Mouse (Mus musculus): ENCODE data around the gene Stac2.
A peak's percentile ranks its signal among the peaks of the same experiment; 100 is the strongest.

The Stac2 gene

DNA sequence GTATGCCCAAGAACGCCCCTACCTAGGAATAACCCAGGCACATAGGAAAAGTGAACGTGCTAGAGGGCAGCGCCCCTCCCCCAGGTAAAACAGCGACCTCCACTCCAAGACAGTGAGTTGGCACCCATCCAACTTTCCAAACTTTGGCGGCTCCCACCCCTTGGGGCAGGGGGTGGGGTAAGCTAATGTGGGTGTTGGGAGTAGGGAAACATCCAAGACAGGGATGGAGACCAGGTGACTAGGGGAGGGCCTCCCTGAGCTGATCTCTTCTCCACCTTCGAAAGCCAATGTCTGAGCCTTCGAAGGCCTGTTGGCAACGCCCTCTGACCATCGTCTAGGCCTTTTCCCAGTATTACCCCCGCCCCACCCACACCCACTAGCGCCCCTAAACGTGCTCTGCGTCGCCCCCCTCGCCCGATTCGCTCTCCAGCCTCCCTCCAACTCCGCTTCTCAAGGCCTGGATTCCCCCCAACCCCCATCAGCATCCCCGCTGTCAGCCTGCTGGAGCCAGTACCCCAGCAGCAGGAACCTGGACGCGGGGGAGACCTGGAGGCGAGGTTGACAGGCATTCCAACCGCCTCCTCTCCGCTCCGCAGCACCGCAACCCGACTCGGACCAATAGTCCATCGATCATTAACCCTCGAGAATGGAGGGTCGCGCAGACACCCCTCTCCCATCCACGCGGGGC lies 31.6 kb downstream of the Stac2 start:
- DNase-seq (ENCODE audit: low spot score in 2 of 2): no peak

DNA sequence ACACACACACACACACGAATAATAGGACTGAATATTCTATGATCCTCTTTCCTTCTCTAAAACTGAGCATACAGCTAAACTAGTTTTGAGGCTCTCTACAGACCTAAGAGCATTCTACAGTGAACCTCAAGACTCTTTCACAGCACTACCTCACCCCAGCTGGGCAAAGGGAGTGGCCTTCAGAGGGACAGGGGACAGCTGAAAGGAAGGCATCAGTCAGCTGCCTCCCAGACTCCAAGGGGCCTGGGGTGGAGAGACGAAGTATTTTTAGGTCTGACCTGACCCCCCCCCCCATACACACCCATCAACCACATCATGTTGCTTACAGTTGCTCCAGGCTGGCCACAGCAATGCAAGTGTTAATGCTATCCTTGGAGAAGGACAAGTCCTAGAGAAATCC lies 32.1 kb downstream of the Stac2 start:
- DNase-seq (ENCODE audit: low spot score in 2 of 2): no peak

DNA sequence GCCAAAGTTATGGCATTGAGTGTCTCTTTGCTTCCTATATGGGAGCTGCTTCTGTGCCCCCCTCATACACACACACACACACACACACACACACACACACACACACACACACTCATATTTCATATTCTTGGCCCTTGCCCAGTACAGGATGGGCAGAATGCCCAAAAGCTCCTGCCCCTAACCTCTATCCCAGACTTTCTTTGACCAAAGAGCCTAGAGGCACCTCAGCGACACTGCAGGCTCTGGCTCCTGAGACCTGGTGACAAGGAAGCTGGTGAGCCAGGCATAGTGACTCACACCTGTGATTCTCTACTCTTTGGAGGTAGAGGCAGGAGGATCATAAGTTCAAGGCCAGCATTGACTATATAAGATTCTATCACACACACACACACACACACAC lies 32.6 kb downstream of the Stac2 start:
- DNase-seq (ENCODE audit: low spot score in 2 of 2): no peak

DNA sequence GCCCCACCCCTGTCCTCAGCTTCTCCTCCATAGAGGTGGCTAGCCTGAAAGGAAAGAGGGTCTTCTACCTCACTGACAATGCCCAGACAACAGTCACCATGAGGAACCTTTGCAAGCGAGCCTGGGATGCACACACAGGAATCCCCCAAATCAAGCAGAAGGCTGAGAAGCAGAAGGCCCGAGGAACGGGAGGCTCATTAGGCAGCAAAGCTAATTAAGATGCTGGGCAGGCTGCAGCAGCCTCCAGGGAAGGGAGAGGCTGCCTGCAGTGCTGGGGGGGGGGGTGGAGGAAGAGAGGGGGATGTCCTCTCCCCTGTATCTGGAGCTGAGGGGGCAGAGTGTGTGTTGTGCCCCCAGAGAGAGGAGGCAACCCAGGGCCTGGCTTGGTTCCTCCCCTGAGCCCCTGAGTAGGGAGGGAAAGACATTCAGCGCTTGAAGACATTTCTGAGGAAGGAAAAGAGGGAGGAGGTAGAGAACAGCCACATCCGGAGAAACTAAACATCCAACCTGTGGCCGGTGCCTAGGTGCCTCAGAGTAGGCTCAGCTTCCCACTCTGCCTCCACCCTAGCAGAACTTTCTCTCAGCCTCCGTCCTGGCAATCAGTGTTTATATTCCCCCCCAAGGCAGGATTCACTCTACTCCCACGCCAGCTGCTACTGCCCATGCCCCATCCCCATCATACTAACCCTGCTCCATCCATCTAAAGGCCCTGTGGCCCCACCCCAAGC lies 33.2 kb downstream of the Stac2 start:
- DNase-seq (ENCODE audit: low spot score in 2 of 2): no peak

DNA sequence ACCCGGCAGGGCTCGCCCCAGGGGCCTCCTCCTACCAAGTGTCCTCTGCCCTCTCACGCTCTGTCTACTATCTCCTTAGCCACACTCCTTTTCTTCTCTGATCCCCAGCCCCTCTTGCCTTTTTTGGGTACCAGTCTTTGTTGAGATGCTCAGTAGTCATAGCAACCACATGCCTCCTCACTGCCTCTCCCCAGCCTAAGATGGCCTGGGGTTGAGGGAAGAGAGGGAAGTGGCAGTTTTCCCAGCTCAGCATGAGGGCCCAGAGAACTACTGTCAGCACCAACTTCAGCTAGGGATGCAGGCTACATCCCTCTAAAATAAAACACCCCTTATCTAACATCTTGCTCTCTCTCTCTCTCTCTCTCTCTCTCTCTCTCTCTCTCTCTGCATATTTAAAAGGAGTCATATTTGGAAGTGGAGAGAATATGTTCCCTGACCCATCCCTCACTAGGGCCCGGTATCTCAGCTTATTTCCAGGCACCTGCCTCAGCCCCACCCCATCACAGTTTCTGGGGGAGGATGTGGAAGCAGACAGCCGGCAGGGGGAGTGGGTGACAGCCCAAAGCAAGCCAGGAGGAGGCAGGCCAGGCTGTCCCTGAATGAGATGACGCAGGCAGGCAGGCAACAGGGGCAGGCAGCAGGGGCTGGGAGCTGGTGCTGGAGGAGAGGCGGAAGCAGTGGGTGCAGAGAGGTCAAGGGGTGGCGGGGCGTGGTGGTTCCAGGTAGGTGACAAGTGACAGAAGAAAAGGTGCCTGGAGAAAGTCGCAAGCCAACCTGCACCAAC lies 34.2 kb downstream of the Stac2 start:
- no peak for DNase-seq (ENCODE audit: low spot score in 2 of 2)

DNA sequence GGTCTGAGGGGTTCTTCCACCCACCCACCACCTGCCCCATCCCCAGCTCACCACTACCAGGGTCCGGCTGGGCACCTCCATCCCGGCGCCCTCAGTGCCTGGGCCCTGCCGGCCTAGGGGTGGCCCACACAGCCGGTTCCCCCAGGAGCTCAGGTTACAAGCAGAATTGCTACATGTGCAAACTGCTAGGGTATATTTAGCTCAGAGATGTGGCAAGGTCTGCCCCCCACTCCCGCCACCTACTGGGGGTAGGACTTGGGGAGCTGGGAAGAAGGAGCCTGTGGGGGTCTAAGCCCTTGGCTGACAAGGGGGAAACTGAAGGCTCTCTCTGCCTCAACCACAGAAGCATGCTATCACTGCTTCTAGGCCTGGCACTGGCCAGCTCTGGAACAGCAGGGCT lies 35.0 kb downstream of the Stac2 start:
- DNase-seq (ENCODE audit: low spot score in 2 of 2): no peak

DNA sequence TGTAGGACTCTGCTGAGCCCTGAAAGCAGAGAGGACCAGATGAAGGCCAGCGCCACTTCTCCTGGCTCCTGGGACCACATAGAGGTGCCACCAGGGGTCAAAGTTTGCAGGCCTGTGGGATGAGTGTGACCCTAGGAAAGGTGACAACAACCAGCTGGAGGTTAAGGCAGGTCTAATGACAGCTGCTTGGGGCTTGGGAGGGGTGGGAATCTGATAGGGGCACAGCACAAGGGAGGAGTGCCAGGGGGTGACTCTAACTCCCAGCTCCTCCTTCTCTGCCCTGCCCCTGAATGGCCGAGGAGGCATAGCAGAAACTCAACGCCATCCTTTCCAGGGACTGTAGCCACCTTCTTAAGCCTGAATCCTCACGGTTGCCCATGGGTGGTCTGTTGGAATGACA lies 36.4 kb downstream of the Stac2 start:
- no peak for DNase-seq (ENCODE audit: low spot score in 2 of 2)

- DNase-seq (ENCODE audit: low spot score in 2 of 2): no peak
Measured at GRCm38 (mm10) chr11:98016177-98016576, 37.1 kb downstream of the Stac2 start.

GRCm38 (mm10) chr11:98012831-98013230 lies 40.4 kb downstream of the Stac2 start:
- DNase-seq (ENCODE audit: low spot score in 2 of 2): no peak

DNA sequence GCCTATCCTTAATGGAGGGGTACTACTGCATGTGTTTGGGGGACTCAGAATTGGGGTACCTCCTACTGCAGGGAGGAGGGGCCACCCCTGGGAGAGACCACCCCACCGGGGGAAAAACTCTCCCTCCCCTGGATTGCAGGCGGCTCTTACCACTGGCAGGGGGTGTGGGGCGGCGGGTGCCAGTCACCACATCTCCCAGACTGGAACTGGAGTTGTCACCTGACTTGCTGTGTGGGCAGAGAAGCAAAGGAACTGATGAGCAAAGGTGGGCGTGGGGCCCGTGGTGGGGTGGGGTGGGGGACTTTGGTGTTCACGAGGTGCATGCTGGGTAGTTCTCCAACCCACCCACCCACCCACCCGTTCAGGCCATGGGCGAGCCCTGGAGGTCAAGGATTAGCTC lies 41.5 kb downstream of the Stac2 start:
- no peak for DNase-seq (ENCODE audit: low spot score in 2 of 2)

DNA sequence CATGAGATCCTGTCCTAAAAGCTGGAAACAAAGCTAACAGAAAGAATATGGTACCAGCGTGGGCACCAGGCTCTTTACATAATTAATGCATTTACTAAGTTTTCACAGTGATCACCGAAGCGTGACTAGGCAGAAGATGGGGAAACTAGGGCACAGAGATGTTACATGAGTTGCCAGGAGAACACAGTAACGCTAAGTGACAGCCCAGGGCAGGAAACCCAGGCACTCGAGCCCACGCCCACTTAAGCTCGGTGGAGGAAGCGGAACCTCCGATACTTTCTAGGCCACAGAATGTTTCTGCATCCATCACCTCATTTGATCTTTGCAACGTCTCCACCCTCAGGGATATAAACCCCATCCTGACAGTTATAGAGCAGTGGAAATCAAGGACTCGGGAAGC lies 45.2 kb downstream of the Stac2 start:
- DNase-seq (ENCODE audit: low spot score in 2 of 2): no peak

DNA sequence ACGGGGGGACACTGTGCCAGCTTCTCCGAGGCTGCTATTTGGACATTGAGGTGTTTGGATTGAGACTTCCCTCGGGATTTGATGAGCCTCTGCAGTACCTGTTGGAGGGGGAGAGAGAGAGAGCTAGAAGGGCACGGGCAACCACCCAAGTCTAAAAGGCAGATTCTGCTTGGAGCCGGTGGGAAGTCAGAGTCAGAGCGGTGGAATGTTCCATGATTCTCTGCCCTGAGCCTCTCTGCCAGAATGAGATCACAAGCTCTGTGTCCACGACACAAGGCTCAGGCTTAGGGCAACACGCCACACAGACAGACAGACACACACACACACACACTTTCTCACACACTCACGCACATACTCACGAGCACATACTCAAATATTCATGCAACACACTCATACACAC lies 47.6 kb downstream of the Stac2 start:
- peak; percentile 52 to 78 for DNase-seq (ENCODE audit: low spot score in 2 of 2)

GRCm38 (mm10) chr11:98005076-98005475 lies 48.2 kb downstream of the Stac2 start:
- no peak for DNase-seq (ENCODE audit: low spot score in 2 of 2)

DNA sequence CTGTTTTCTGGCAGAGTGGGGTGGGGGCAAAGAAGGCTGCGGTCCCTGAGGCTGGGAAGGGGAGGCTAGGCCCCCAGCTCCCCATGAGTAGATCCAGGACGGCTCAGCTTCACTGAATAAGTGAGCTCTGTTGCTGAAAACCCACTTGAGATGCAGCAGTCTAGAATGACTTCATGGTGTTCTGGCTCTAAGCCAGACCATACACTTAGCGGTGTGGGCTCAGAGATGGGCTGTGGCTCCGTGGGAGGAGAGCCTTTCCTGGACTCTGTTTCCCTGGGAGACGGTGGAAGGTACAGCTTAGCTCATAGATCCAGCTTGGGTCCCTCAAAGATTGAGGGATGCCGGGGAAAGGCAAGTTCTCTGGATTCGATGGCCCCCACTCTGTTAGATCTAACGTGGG lies 49.1 kb downstream of the Stac2 start:
- no peak for DNase-seq (ENCODE audit: low spot score in 2 of 2)

GRCm38 (mm10) chr11:98003171-98003671 lies 50.0 kb downstream of the Stac2 start:
- DNase-seq (ENCODE audit: low spot score in 2 of 2): no peak

DNA sequence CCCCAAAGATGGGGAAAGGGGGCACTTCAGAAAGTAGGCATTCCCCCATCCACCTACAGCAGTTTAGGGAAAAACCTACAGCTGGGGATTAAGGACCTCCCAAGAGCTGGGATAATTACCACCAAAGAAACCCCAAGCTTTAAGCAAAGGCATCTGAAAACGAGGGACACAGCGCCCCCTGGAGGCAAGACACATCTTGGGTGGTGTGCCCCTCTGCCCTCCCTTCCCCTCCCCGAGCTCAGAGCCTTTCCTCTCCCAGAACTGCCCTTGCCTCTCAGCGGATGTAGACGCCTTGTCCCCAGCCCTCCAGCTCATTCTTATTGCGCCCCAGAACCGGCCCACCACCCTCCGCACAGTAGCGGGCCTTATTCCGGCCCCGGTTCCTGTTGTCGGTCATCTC lies 50.6 kb downstream of the Stac2 start:
- DNase-seq (ENCODE audit: low spot score in 2 of 2): peak in 1 of 2 experiments; percentile 69

DNA sequence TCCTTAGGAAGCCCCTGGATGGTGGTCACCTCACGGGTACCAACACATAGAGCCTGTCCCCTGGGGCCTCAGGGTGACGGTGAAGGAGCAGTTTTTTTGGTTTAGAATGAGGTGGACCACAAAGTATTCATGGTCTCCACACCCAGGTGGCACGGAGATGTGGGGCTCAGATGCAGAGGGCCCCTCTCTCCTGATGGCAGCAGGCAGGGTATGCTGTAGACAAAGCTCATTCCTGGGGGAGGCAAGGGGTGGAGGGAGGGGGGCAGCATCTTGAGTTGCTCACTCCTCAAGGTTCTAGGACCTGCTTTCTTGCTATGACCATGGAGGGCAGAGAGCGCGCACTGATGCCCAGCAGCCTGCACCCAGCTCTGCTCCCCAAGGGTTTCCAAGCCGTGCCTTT lies 51.3 kb downstream of the Stac2 start:
- DNase-seq (ENCODE audit: low spot score in 2 of 2): no peak

DNA sequence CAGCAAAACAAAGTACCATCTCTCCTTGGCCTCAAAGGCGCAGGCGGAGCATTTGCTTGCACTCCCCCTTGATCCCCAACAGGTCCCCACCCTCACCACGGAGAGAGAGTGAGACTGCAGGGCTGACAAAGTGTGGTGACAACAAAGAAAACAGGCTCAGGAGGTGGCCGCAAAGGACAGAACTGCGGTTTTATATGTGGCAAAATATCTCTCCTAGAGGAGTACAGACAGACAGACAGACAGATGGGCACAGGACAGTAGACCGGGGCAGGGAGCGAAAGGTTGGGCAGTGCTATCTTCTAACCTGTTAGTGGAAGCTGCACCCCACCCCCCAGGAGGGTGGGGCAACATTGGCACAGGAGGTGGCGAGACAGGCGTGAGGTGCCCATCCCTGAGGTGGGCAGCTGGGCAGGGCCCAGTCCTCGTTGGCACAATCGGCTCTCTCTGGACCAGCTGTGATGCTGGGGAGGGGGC lies 51.9 kb downstream of the Stac2 start:
- DNase-seq (ENCODE audit: low spot score in 2 of 2): no peak

DNA sequence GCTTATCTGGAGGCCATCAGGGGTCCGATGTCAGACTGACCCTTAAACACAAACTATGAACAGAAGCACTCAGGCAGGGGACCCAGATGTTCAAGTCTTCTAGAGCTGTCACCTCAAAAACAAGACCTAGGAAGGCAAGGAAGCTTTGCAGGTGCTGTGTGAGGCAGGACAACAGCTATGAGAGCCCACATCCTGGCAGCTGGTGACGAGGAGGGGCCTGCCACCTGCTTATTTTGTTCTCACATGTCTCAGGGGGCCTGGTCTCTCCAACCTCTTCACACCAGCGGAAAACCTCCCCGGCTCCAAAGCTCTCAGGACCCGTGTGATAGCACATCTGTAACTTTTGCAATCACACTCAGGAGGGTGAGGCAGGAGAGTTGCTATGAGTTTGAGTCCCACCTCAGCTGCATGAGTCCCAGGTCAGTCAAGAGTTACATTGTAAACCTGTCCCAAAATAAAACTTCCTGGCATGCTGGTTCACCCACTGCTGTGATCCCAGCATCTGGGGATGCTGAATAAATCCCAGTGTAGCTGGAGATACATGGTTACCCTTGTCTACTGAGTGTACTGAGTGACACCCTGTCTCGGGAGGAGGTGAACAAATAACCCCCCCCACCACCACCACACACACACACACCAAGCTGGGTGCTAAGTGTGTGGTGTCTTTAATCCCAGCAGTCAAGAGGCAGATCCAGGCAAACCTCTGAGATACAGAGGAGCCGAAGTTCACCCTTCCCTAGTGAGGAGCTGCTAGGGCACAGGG lies 52.7 kb downstream of the Stac2 start:
- DNase-seq (ENCODE audit: low spot score in 2 of 2): no peak

GRCm38 (mm10) chr11:97999748-98000147 lies 53.5 kb downstream of the Stac2 start:
- DNase-seq (ENCODE audit: low spot score in 2 of 2): no peak

- no peak for DNase-seq (ENCODE audit: low spot score in 2 of 2)
Measured at GRCm38 (mm10) chr11:97998898-97999608, 54.2 kb downstream of the Stac2 start.

All from heart, adult 9 months (tissue).